Comparison of ENCODE assay signal across 8 mouse cellular contexts in the genomic region with DNA sequence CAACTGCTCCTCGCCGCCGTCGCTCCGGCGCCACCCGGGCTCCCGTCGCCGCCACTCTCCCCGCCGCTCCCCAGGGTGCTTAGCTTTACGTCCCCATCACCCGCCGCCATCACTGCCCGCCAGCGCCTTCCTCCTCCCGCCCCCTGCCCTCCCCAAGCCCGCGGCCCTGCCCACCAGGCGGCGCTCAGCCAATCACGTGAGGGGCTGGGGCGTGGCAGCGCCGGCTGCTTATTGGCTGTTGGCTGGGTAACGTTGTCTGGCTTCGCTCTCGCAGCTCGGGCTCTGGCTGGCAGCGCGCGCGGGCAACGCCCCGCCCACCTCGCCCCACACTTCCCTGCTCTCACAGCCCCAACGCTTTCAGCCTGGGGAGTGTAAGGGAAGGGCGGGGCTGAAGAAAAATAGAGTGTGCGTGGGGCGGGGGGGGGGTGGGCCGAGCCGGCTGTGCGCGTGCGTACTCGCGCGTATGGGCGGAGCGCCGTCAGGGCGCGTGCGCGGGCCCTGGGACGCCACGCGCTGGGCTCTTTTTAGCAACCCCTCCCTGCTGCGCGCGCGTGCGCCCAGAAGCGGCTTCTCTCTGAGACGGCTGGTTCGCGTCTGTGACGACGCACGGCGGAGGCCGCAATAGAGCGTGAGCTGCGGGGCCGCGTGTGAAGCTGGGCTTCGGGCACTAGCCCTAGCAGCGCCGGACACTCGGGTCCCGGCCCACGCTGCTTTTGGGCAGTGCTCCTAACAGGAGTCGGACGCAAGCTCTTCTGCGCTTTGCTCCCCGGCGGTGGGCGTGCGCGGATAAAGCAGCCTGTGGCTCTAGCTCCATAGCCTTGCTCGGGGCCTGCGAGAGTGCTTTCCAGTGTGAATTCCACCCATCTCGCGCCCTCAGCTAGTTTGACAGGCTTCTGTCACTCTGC. TPM values are rescaled to one million over a fixed set of nuclear protein-coding genes. Genes with fewer than 3 reads are reported as not detected.
DNase-seq lines count a peak whose midpoint lies in the region; ATAC-seq and TF ChIP-seq lines count a peak whose summit lies in the region.

Gene Pgrmc2 (minus strand): TSS at position 162 of the 905 bp plus-strand sequence.

- H3K9me3 ChIP-seq in embryonic facial prominence, embryonic 13.5 days, result no peaks in the 10 kb centered on the region
- H3K9me3 ChIP-seq in limb, embryonic 12.5 days, result no peaks in the 10 kb centered on the region
- no peaks in the 10 kb centered on the region for H3K9me3 ChIP-seq in midbrain, embryonic 15.5 days

- H3K36me3 ChIP-seq in embryonic facial prominence, embryonic 13.5 days, result no peaks in the 10 kb centered on the region
- no peaks in the 10 kb centered on the region for H3K36me3 ChIP-seq in kidney, adult 2 months (ENCODE audit: control insufficient read depth, insufficient read depth, low read length)
- H3K36me3 ChIP-seq in limb, embryonic 12.5 days, result no peaks in the 10 kb centered on the region; the same call in 1 of the 2 replicates
- H3K36me3 ChIP-seq in midbrain, embryonic 15.5 days (replicated peaks), result no peaks in the 10 kb centered on the region
- H3K36me3 ChIP-seq in spleen, adult 2 months (ENCODE audit: control insufficient read depth, insufficient read depth, low read length), result no peaks in the 10 kb centered on the region

- peak within 1 kb of the TSS; percentile 95 for H3K27ac ChIP-seq in embryonic facial prominence, embryonic 13.5 days
- peak within 1 kb of the TSS; percentile 72 for H3K27ac ChIP-seq in kidney, adult 2 months (ENCODE audit: insufficient read depth, low read depth, low read length)
- H3K27ac ChIP-seq in limb, embryonic 12.5 days, result peak within 1 kb of the TSS; percentile 92
- H3K27ac ChIP-seq in midbrain, embryonic 15.5 days, result peak within 1 kb of the TSS; percentile 95
- H3K27ac ChIP-seq in spleen, adult 2 months (ENCODE audit: insufficient read depth, low read length), result peak within 1 kb of the TSS; percentile 80

- peak within 1 kb of the TSS; percentile 82 for H3K4me2 ChIP-seq in embryonic facial prominence, embryonic 13.5 days
- peak within 1 kb of the TSS; percentile 72 for H3K4me2 ChIP-seq in limb, embryonic 12.5 days
- peak within 1 kb of the TSS; percentile 85 for H3K4me2 ChIP-seq in midbrain, embryonic 15.5 days

- peak within 1 kb of the TSS; percentile 91 for H3K4me3 ChIP-seq in embryonic facial prominence, embryonic 13.5 days
- peak within 1 kb of the TSS; percentile 70 for H3K4me3 ChIP-seq in kidney, adult 2 months (ENCODE audit: insufficient read depth, low read depth, low read length)
- peak within 1 kb of the TSS; percentile 90 for H3K4me3 ChIP-seq in limb, embryonic 12.5 days (replicated peaks)
- peak within 1 kb of the TSS; percentile 96 for H3K4me3 ChIP-seq in midbrain, embryonic 15.5 days
- H3K4me3 ChIP-seq in spleen, adult 2 months (ENCODE audit: extremely low read depth, insufficient read depth, insufficient read length), result peak within 1 kb of the TSS; percentile 96

- H3K9ac ChIP-seq in embryonic facial prominence, embryonic 13.5 days, result peak within 1 kb of the TSS; percentile 92
- H3K9ac ChIP-seq in limb, embryonic 12.5 days (replicated peaks), result peak within 1 kb of the TSS; percentile 81
- peak within 1 kb of the TSS; percentile 84 for H3K9ac ChIP-seq in midbrain, embryonic 15.5 days

- H3K27me3 ChIP-seq in embryonic facial prominence, embryonic 13.5 days, result no peaks in the 10 kb centered on the region
- no peaks in the 10 kb centered on the region for H3K27me3 ChIP-seq in kidney, adult 2 months (replicated peaks; ENCODE audit: control insufficient read depth, insufficient read depth, low read length)
- H3K27me3 ChIP-seq in limb, embryonic 12.5 days, result no peaks in the 10 kb centered on the region
- H3K27me3 ChIP-seq in midbrain, embryonic 15.5 days (replicated peaks), result no peaks in the 10 kb centered on the region
- no peaks in the 10 kb centered on the region; the same call in 1 of the 2 replicates for H3K27me3 ChIP-seq in spleen, adult 2 months (ENCODE audit: control insufficient read depth, insufficient read depth, low read length)

- under 1% methylated on average over 90 of the region's 95 CpGs for WGBS in embryonic facial prominence, embryonic 13.5 days
- under 1% methylated on average over 91 of the region's 95 CpGs for WGBS in kidney, adult 2 months
- under 1% methylated on average over 93 of the region's 95 CpGs for WGBS in limb, embryonic 12.5 days
- under 1% methylated on average over 95 of the region's 95 CpGs for WGBS in midbrain, embryonic 15.5 days
- under 1% methylated on average over 92 of the region's 95 CpGs for WGBS in spleen, adult 2 months

- ATAC-seq in embryonic facial prominence, embryonic 13.5 days (ENCODE audit: insufficient number of reproducible peaks, insufficient read depth, low FRiP score, low TSS enrichment, low read depth), result peak; percentile 100
- ATAC-seq in limb, embryonic 12.5 days (ENCODE audit: insufficient number of reproducible peaks, insufficient read depth, low FRiP score, low TSS enrichment, low read depth), result peak; percentile 99
- peak; percentile 99 for ATAC-seq in midbrain, embryonic 15.5 days (replicated peaks)

- no peak; the same call in 1 of the 2 replicates for TF ChIP-seq CTCF in kidney, adult 2 months (conservative IDR thresholded peaks at IDR 0.05; ENCODE audit: insufficient read depth, insufficient read length, low read depth, low read length)
- no peak for TF ChIP-seq CTCF in spleen, adult 2 months (IDR thresholded peaks at IDR 0.05; ENCODE audit: extremely low read depth, insufficient read depth, insufficient read length, insufficient replicate concordance)

- TF ChIP-seq POLR2A in kidney, adult 2 months (IDR thresholded peaks at IDR 0.05; ENCODE audit: low read depth, low read length), result peak; percentile 82
- TF ChIP-seq POLR2A in spleen, adult 2 months (IDR thresholded peaks at IDR 0.05; ENCODE audit: low read depth, low read length), result peak; percentile 68

- peak; percentile 100 for DNase-seq in 3134 (ENCODE audit: extremely low read depth, insufficient read length, low spot score)
- DNase-seq in adrenal gland, postnatal 36 days, result peak; percentile 99
- peak; percentile 97 to 98 for DNase-seq in heart, adult 18-20 months
- DNase-seq in kidney, adult 2 months, result peak; percentile 99
- peak; percentile 95 to 98 for DNase-seq in spleen, adult 2 months (ENCODE audit: low read depth in 1 of 2, low spot score in 2 of 2)

- peaks cover 9% of the 10 kb centered on the region for H3K4me1 ChIP-seq in embryonic facial prominence, embryonic 13.5 days
- no peaks in the 10 kb centered on the region for H3K4me1 ChIP-seq in kidney, adult 2 months (ENCODE audit: control insufficient read depth, insufficient read depth, low read length)
- H3K4me1 ChIP-seq in limb, embryonic 12.5 days (replicated peaks), result peaks cover 19% of the 10 kb centered on the region
- peaks cover 23% of the 10 kb centered on the region for H3K4me1 ChIP-seq in midbrain, embryonic 15.5 days
- H3K4me1 ChIP-seq in spleen, adult 2 months (ENCODE audit: control insufficient read depth, insufficient read depth, insufficient read length), result peaks cover 4% of the 10 kb centered on the region; the same call in 1 of the 2 replicates

RNA-seq across cellular contexts. Expression of gene Pgrmc2, which starts in this region (rescaled TPM):
- total RNA-seq in adrenal gland, postnatal 36 days (2021), result 10 to 100 TPM; 59.1 to 59.3 TPM
- 41.7 and 44.5 TPM in 2 replicates for polyA plus RNA-seq in embryonic facial prominence, embryonic 13.5 days (2015; fragmentation: Nextera tagmentation; extraction: Ambion mirVana)
- 10 to 100 TPM; 32.7 to 37.6 TPM for total RNA-seq in heart, adult 18-20 months (2021)
- polyA plus RNA-seq in kidney, adult 2 months (2012; rRNA removed), result 19.4 and 21.5 TPM in 2 replicates
- 47.4 and 49.4 TPM in 2 replicates for polyA plus RNA-seq in limb, embryonic 12.5 days (2016; fragmentation: Nextera tagmentation; extraction: Ambion mirVana)
- 26.7 and 30.3 TPM in 2 replicates for polyA plus RNA-seq in midbrain, embryonic 15.5 days (2015; fragmentation: Nextera tagmentation; extraction: Ambion mirVana)
- 9.2 and 9.9 TPM in 2 replicates for polyA plus RNA-seq in spleen, adult 2 months (2012; rRNA removed)

Comparison
In these comparisons a context has a peak if more than half of its experiments do, and no peak if none do; other contexts are left out.
1. Peak in every context shown above with its lines: DNase-seq, ATAC-seq, H3K4me3 ChIP-seq and H3K27ac ChIP-seq.